Mouse (Mus musculus) megakaryocyte-erythroid progenitor cell, adult 5-6 weeks (primary cell): ENCODE measurements around the gene Aste1. TPM values are rescaled to one million over a fixed set of nuclear protein-coding genes. Genes with fewer than 3 reads are reported as not detected.
A peak's percentile ranks its signal among the peaks of the same experiment; 100 is the strongest.

Experiments used
- ATAC-seq: replicated peaks from 2 replicates; pipeline ENCODE4 v1.8.0; 2016; ENCODE audit warnings: mild to moderate bottlenecking, inconsistent platforms; ENCODE audit not compliant: severe bottlenecking, poor library complexity, low FRiP score, low TSS enrichment
- total RNA-seq, 2 experiments: library from RNA; stranded (forward) in 1 of 2; stranded (reverse) in 1 of 2; fragments of 200-1000, 215-1000 nt in 1 of 2; fragments of >200 nt in 1 of 2; fragmentation: Nextera tagmentation in 1 of 2; gene quantifications; 2 replicates each; pipeline ENCODE4 v1.2.3; 2014 to 2017

The Aste1 gene
- total RNA-seq (2014; fragmentation: Nextera tagmentation) (17.1 and 32.3 TPM in 2 replicates), total RNA-seq (2017) (13.0 and 17.4 TPM in 2 replicates)

GRCm38 (mm10) chr9:105395218-105395627, at the start of gene Aste1, which contains the start of gene Nek11:
Gene Aste1 (plus strand): TSS chr9:105395392.
Gene Nek11 (minus strand): TSS chr9:105395524.
- peak; percentile 99 for ATAC-seq

DNA sequence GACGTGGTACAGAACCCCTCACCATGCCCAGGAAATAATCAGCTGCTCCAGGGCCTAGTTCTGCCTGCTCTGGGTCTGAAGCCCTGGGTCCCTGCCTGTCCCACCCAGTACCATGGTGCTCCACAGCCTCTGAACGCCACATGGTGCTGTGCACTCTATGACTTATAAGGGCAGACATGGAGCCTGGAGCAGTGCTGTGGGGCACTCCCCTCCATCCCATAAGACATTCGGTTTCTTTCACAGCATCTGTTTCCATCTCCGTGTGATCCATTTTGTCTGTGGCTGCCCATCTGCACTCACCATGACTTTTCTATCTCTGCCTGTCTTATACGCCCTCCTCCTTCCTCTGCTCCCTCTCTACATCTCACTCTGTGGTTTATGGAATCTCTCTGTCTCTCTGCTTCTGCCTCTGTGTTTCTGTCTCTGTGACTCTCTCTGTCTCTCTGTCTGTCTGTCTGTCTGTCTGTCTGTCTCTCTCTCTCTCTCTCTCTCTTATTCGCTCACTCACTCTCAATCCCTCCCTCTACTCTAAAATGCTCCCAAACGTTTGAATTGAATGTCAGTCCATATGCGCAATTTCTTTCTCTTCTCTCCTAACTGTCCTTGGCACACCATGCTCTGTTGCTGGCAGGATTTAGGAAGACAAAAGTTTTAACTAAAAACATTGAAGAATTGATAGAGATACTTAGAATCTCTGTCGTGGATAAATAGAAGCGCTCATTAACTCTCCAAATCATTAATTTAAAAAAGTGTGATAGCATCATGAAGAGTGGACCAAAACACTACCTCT, 46.8 kb upstream of the Aste1 start:
- no peak for ATAC-seq

- no peak for ATAC-seq
Measured at GRCm38 (mm10) chr9:105349034-105349433, 46.2 kb upstream of the Aste1 start.

- ATAC-seq, result no peak
Measured at GRCm38 (mm10) chr9:105362181-105362580, 33.0 kb upstream of the Aste1 start.

GRCm38 (mm10) chr9:105363520-105364231, 31.5 kb upstream of the Aste1 start:
- ATAC-seq, result no peak

DNA sequence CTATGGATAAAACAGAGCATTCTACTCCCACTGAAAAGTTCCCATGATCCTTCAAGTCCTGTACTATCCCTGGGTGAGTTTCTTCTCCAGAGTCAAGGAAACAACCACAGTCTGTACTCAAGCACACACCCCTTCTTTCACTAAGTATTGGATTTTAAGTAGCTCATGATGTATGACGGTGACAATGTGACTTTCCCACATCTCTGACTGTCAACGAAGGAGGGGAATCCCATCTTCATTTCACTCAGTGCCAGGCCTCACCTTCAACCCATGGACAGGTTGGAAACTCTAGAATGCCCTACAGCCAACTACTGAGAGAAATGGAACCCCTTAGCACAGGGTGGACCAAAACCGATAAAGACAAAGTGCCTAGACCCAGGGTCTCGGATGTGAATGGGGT, 29.0 kb upstream of the Aste1 start:
- no peak for ATAC-seq

DNA sequence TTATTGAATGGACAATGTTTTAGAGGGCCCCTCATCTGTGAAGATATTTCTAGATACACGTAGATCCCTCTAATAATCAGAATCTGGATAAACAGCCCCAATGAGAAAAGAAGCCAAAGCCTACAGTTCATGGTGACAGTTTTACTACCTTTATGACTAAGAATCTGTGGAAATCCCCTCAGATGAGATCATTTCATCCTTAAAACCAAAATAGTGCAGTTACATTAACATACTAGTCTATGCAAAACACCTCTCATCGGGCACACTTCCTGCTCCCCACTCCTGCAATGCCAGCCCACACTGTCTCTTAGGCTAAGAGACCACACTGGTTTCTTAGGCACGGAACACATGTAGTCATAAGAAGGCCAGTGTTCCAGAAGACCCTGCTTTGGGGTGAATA, 26.6 kb upstream of the Aste1 start:
- no peak for ATAC-seq

DNA sequence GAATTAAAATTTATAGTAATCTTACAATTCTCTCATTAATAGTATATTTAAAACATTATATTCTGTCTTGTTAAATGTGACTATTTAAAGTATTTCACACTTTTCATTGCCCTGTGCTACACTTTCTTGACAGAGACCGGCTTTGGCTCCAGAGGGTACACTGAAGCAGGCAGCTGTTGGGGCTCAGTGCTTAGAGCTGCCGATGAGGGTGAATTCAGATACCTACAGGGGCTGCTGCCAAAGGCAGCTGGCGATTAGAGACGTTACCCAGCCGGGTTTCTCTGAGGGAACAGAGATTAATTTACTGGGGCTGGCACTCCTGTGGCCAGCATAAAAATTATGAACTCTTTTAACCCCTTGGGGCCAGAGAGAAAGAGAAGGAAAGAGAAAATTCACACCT, 20.8 kb upstream of the Aste1 start:
- ATAC-seq, result no peak

DNA sequence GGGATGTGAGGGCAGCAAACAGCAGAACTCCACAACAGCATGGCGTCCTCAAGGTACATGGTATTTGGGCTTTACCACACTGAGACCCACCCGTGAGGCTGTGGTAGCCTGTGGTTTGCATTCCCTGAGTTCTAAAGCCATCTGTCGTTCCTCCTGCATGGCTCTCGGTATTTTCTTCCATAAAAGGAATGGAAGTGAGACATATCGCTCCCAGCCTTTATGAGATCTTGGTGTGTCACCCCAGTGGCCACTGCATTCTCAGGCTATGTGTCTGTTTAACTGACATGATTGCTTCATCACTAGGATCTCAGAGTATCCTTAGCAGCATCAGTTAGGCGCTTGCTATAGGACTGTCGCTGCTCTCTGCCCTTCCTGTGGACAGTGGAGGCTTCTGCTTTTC, 18.8 kb upstream of the Aste1 start:
- ATAC-seq, result no peak

- no peak for ATAC-seq
Measured at GRCm38 (mm10) chr9:105376954-105377530, 18.1 kb upstream of the Aste1 start.

DNA sequence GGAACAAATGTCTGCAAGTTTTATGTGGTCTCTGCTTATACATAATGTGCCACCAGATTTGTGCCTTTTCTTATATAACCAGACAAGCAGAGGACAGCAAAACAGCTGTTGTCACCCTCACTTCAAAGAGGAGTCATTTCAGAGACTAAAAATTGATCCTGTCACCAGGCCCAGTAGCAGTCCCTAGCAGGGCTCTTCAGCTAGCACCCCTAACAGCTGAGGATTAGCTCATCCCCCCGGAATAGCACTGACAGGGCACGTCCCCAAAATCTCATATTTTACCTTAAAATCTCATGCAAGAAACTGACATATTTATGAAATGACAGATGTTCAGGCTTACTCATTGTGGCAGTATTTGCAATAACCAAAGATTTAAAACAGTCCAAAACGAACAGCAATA, 17.6 kb upstream of the Aste1 start:
- ATAC-seq, result no peak

DNA sequence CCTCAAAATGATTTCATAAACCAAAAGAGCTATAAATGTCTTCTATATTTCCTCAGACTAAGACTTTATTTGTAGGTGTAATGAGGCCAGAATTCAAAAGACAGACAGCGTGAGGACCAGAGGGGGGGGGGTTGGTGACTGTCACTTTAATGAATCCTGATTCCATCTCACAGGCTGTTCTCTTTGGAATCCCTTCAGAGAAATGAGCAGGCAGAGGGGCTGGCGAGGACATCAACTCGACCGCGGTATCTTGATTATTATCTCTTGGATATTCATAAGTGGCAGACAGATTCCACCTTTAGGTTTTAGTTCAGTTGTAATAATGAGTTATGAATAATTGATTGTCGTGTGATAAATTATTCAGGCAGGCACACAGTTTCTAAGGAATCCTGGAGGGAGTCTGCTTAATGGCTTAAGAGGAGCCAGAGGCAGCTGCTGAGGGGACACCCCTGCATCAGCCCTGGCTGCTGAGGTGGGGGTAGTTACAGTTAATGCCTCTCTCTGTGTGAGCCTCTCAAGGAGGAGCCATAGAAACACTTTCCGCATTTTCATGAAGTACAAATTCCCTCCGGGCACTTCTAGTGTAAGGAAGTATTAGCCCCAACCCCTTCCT, 15.6 kb upstream of the Aste1 start:
- no peak for ATAC-seq

GRCm38 (mm10) chr9:105387403-105387802, 7.8 kb upstream of the Aste1 start:
- no peak for ATAC-seq

- ATAC-seq, result peak; percentile 78
Measured at GRCm38 (mm10) chr9:105389289-105389688, 5.9 kb upstream of the Aste1 start.

GRCm38 (mm10) chr9:105390616-105391015, 4.6 kb upstream of the Aste1 start:
- no peak for ATAC-seq

GRCm38 (mm10) chr9:105394720-105395119, 472 bp upstream of the Aste1 start:
- ATAC-seq, result no peak

DNA sequence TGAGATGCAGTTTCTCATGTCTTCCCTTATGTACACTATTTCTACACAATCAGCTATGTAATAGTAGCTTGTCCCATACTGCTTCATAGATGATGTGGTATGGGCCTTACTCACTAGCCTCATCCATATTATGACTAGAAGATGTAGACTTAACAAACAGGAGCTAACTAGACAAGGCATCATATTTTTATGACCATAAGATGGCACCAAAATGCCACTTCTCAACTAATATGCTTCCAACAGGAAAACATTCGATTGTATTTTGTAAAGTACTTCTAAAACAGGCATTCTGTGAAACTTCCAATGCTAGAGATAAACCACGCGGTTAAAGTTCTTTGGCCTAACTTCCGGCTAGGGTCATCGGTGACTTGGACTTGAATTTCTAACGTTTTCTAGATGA, 13.4 kb downstream of the Aste1 start:
- ATAC-seq, result no peak

GRCm38 (mm10) chr9:105459032-105459431, 63.8 kb downstream of the Aste1 start:
- no peak for ATAC-seq

GRCm38 (mm10) chr9:105461496-105461895, 66.3 kb downstream of the Aste1 start:
- ATAC-seq, result no peak
